Mouse (Mus musculus) hindbrain, embryonic 11.5 days (tissue): ENCODE results near the gene Zdhhc7. TPM values are rescaled to one million over a fixed set of nuclear protein-coding genes. Genes with fewer than 3 reads are reported as not detected.

Experiments
- ATAC-seq: fragments of 200-750 bp; cut with Nextera tagmentation; 2 replicates; pipeline ENCODE4 v1.8.0; 2017; ENCODE audit warnings: mild to moderate bottlenecking, moderate TSS enrichment, moderate library complexity; ENCODE audit not compliant: low FRiP score
- DNase-seq: peaks from one replicate; pipeline ENCODE4 v3.0.0-alpha.2; 2015; ENCODE audit warnings: low spot score
- H3K27ac ChIP-seq: fragments of 300-500 bp; sonication (generic); 2 replicates; pipeline ENCODE4 v1.5.1; 2014; ENCODE audit warnings: mild to moderate bottlenecking, low read depth, low read length
- H3K27me3 ChIP-seq: fragments of 300-500 bp; sonication (generic); 2 replicates; pipeline ENCODE4 v1.6.1; 2014; ENCODE audit warnings: mild to moderate bottlenecking, low read length, moderate library complexity, mixed read lengths; ENCODE audit not compliant: control insufficient read depth, insufficient read depth
- H3K36me3 ChIP-seq: fragments of 300-500 bp; sonication (generic); 2 replicates; pipeline ENCODE4 v1.6.1; 2014; ENCODE audit warnings: mild to moderate bottlenecking, low read length, moderate library complexity, mixed read lengths; ENCODE audit not compliant: control insufficient read depth, insufficient read depth
- H3K4me1 ChIP-seq: fragments of 300-500 bp; sonication (generic); replicated peaks from 2 replicates; pipeline ENCODE4 v1.6.1; 2014; ENCODE audit warnings: low read length, mixed read lengths; ENCODE audit not compliant: control insufficient read depth, insufficient read depth
- H3K4me2 ChIP-seq: fragments of 300-500 bp; sonication (generic); replicated peaks from 2 replicates; pipeline ENCODE4 v1.6.1; 2014; ENCODE audit warnings: mild to moderate bottlenecking, low read depth, low read length
- H3K4me3 ChIP-seq: fragments of 300-500 bp; sonication (generic); 2 replicates; pipeline ENCODE4 v1.5.1; 2014; ENCODE audit warnings: low read depth, low read length
- H3K9ac ChIP-seq: fragments of 300-500 bp; sonication (generic); 2 replicates; pipeline ENCODE4 v1.6.1; 2014; ENCODE audit warnings: low read depth, low read length
- H3K9me3 ChIP-seq: fragments of 300-500 bp; sonication (generic); 2 replicates; pipeline ENCODE4 v1.6.1; 2016; ENCODE audit warnings: low read length; ENCODE audit not compliant: control insufficient read depth
- WGBS: fragments of 180-500 bp; shearing (Covaris S2); extraction: QIAGEN DNeasy Blood & Tissue Kit; methylation state at CpG from one replicate; pipeline ENCODE4 v1.1.7; 2014; 5-methylcytosine and 5-hydroxymethylcytosine counted together
- polyA plus RNA-seq: library from polyadenylated mRNA; unstranded; fragments of >200 nt; fragmentation: Nextera tagmentation; extraction: Ambion mirVana; gene quantifications from 2 replicates; pipeline ENCODE4 v1.2.1, GENCODE M21; 2014

The Zdhhc7 gene
- polyA plus RNA-seq, 1 experiment from 2014 or later = 25.2 TPM

DNA sequence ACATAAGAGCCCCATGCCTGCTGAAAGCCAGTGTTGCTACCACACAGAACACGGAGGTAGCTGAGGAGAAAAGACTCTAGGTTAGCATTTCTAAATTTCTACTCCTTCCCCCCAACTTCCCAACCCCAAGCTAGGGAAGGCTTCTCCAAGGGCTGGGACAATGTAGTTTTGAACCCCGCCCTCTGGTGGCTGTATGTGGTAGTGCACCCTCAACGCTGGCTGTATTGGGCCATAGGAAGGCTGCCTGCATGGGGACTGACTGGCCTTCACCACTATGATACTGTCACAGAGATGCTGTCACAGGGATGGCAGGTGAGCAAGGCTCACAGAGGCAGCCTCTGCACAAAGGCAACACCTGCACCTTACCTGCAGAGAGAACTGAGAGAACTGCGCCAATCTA is 29.6 kb downstream of the Zdhhc7 start:
- Histone ChIP-seq H3K4me2 (no peak overlapping the region), H3K4me1 (no peaks in the 10 kb centered on the region), H3K27ac (no peak overlapping the region), H3K27me3 (no peaks in the 10 kb centered on the region), H3K9me3 (no peaks in the 10 kb centered on the region), H3K9ac (no peak overlapping the region), H3K36me3 (no peaks in the 10 kb centered on the region), H3K4me3 (no peak overlapping the region)
- ATAC-seq = 0 out of 2 replicates have a peak, but pooled peaks have one; percentile 49
- 33% methylated on average over 4 of the region's 4 CpGs for WGBS
- peak; percentile 91 for DNase-seq

GRCm38 (mm10) chr8:120067936-120068668 is 33.2 kb downstream of the Zdhhc7 start:
- Histone ChIP-seq H3K9me3 (no peaks in the 10 kb centered on the region), H3K27me3 (no peaks in the 10 kb centered on the region), H3K27ac (no peak overlapping the region), H3K36me3 (no peaks in the 10 kb centered on the region), H3K4me1 (no peaks in the 10 kb centered on the region), H3K9ac (no peak overlapping the region), H3K4me2 (no peak overlapping the region), H3K4me3 (no peak overlapping the region)
- DNase-seq (no peak), ATAC-seq (no peak)
- WGBS = 70% methylated on average over 19 of the region's 19 CpGs

DNA sequence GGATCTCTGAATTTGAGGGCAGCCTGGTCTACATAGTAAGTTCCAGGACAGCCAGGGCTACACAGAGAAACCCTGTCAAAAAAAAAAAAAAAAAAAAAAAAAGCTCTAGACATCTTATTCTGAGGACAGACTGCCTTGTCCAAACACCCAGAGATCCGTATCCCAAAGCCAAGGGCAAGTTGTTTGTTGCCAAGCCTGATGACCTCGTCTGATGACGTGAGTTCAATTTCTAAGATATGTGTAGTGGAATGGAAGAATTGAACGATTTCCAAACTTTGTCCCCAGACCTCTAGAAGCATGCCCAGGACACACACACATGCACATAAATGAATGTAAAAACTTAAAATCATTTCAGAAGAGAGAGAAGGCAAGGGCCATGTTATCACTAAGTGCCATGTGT is 35.1 kb downstream of the Zdhhc7 start:
- no peak for DNase-seq
- Histone ChIP-seq H3K9me3 (no peaks in the 10 kb centered on the region), H3K4me1 (no peaks in the 10 kb centered on the region), H3K4me3 (no peak overlapping the region), H3K27me3 (no peaks in the 10 kb centered on the region), H3K9ac (no peak overlapping the region), H3K36me3 (no peaks in the 10 kb centered on the region), H3K27ac (no peak overlapping the region), H3K4me2 (no peak overlapping the region)
- WGBS = 91% methylated on average over 4 of the region's 4 CpGs
- no peak for ATAC-seq

- no peak overlapping the region for H3K4me3 ChIP-seq
- H3K4me2 ChIP-seq = no peak overlapping the region
- ATAC-seq (no peak), DNase-seq (no peak)
- H3K27me3 ChIP-seq = no peaks in the 10 kb centered on the region
- WGBS = 92% methylated on average over 8 of the region's 8 CpGs
- H3K9me3 ChIP-seq = no peaks in the 10 kb centered on the region
- no peaks in the 10 kb centered on the region for H3K4me1 ChIP-seq
- no peak overlapping the region for H3K9ac ChIP-seq
- H3K27ac ChIP-seq = no peak overlapping the region
- H3K36me3 ChIP-seq = no peaks in the 10 kb centered on the region
Observed at GRCm38 (mm10) chr8:120065611-120066010, 35.7 kb downstream of the Zdhhc7 start.

- 87% methylated on average over 3 of the region's 3 CpGs for WGBS
- H3K4me1 ChIP-seq = no peaks in the 10 kb centered on the region
- H3K9me3 ChIP-seq = no peaks in the 10 kb centered on the region
- ATAC-seq = no peak
- no peak for DNase-seq
- H3K36me3 ChIP-seq = no peaks in the 10 kb centered on the region
- H3K27ac ChIP-seq = no peak overlapping the region
- H3K4me2 ChIP-seq = no peak overlapping the region
- no peak overlapping the region for H3K9ac ChIP-seq
- no peak overlapping the region for H3K4me3 ChIP-seq
- no peaks in the 10 kb centered on the region for H3K27me3 ChIP-seq
Observed at GRCm38 (mm10) chr8:120063326-120063725, 38.0 kb downstream of the Zdhhc7 start.

DNA sequence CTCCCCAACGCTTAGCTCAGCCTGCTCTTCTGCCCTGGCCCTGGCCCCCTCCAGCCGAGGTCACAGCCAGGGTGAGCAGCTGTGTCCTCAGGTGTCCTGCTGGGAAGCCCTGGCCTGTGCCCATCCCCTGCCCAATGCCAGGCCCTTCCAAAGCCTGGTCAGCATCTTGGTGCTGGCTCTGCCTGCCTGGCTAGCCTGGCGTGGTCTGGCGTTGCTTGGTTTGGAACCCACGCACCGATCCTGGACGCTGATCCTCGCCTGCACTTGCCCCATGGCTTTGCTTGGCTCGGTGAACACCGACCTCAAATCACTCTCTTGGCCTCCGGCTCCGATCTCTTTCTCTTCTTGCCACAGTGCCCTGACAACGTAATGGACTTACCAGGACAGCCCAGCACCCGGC is 38.5 kb downstream of the Zdhhc7 start:
- H3K4me1 ChIP-seq = no peaks in the 10 kb centered on the region
- no peak overlapping the region for H3K27ac ChIP-seq
- H3K27me3 ChIP-seq = no peaks in the 10 kb centered on the region
- no peak overlapping the region for H3K4me2 ChIP-seq
- H3K36me3 ChIP-seq = no peaks in the 10 kb centered on the region
- ATAC-seq (no peak), DNase-seq (no peak)
- no peak overlapping the region for H3K4me3 ChIP-seq
- no peaks in the 10 kb centered on the region for H3K9me3 ChIP-seq
- no peak overlapping the region for H3K9ac ChIP-seq
- 87% methylated on average over 14 of the region's 14 CpGs for WGBS

DNA sequence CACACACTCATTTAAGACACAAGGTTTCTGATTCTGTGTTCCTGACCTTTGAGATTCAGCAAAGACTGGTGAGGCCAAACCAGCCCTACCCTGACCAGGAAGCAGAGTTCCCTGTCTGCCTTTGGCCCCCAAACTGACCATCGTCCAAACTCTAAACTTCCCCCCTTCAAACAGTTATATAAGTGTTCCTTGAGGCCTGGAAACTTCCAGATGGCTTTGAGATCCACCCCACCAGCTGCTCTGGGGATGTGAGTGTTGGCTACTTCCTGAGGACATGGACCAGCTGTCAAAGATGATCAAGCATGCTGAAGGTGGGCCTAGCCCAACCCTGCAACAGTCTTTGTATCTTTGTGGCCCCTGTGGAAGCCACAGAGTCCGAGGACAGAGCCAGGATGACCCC is 44.2 kb downstream of the Zdhhc7 start:
- Histone ChIP-seq H3K9ac (no peak overlapping the region), H3K4me2 (no peak overlapping the region), H3K4me3 (no peak overlapping the region), H3K27ac (no peak overlapping the region), H3K9me3 (no peaks in the 10 kb centered on the region), H3K27me3 (no peaks in the 10 kb centered on the region), H3K4me1 (no peaks in the 10 kb centered on the region), H3K36me3 (no peaks in the 10 kb centered on the region)
- ATAC-seq = no peak
- no peak for DNase-seq
- WGBS = 75% methylated on average over 2 of the region's 2 CpGs

GRCm38 (mm10) chr8:120054833-120055232 is 46.4 kb downstream of the Zdhhc7 start:
- ATAC-seq = no peak
- H3K27ac ChIP-seq = no peak overlapping the region
- no peak overlapping the region for H3K4me3 ChIP-seq
- no peak for DNase-seq
- H3K4me2 ChIP-seq = no peak overlapping the region
- no peak overlapping the region for H3K9ac ChIP-seq
- H3K36me3 ChIP-seq = no peaks in the 10 kb centered on the region
- 89% methylated on average over 3 of the region's 3 CpGs for WGBS
- no peaks in the 10 kb centered on the region for H3K27me3 ChIP-seq
- no peaks in the 10 kb centered on the region for H3K9me3 ChIP-seq
- no peaks in the 10 kb centered on the region for H3K4me1 ChIP-seq

DNA sequence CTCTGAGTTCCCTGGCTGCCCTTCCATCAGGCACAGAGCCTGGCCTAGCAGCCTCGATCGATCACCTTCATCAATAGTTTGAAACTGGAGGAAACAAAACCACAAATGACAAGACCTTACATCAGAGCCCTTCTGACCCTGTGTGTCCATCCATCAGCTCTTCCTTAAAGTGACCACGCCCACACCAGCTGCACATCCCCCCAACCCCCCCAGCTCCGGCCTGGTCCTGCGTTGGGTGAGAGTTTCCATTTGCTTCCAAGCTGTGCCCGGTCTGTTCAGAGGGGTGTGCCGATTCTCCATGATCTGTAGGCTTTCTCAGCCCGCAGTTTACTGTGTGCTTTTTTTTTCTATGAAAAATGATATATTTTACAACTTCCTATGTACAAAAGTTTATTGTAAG is 49.0 kb downstream of the Zdhhc7 start:
- H3K27ac ChIP-seq = no peak overlapping the region
- DNase-seq (no peak), ATAC-seq (no peak)
- H3K9me3 ChIP-seq = no peaks in the 10 kb centered on the region
- no peaks in the 10 kb centered on the region for H3K36me3 ChIP-seq
- H3K9ac ChIP-seq = no peak overlapping the region
- H3K4me2 ChIP-seq = no peak overlapping the region
- H3K4me1 ChIP-seq = no peaks in the 10 kb centered on the region
- H3K27me3 ChIP-seq = no peaks in the 10 kb centered on the region
- WGBS = 78% methylated on average over 8 of the region's 8 CpGs
- H3K4me3 ChIP-seq = no peak overlapping the region
